Comparison of ENCODE assay signal across 8 mouse cellular contexts in genomic region chr16:4624074-4624473, GRCm38 (mm10). TPM values are rescaled to one million over a fixed set of nuclear protein-coding genes. Genes with fewer than 3 reads are reported as not detected.
DNase-seq lines count a peak whose midpoint lies in the region; ATAC-seq and TF ChIP-seq lines count a peak whose summit lies in the region.

No protein-coding gene starts in this region.

- H3K9me3 ChIP-seq in heart, embryonic 13.5 days: no peaks in the 10 kb centered on the region
- no peaks in the 10 kb centered on the region for H3K9me3 ChIP-seq in hindbrain, embryonic 11.5 days (ENCODE audit: control insufficient read depth, low read length)
- no peaks in the 10 kb centered on the region for H3K9me3 ChIP-seq in midbrain, embryonic 10.5 days (replicated peaks)

- no peak for ATAC-seq in heart, embryonic 13.5 days (ENCODE audit: extremely low read depth, insufficient number of reproducible peaks, low FRiP score, low TSS enrichment)
- peak; percentile 24 for ATAC-seq in Patski
- ATAC-seq in hindbrain, embryonic 11.5 days (ENCODE audit: low FRiP score): no peak

- intact Hi-C loops in heart, postnatal 25 days (cut with DNase I): no loop called here
- intact Hi-C loops in left cerebral cortex, postnatal 36 days (cut with DNase I): no loop called here

- in situ Hi-C loops in Patski (cut with MboI; ENCODE audit: low pct_unique_long_range_greater_than_20kb): no loop called here

- H3K27ac ChIP-seq in heart, embryonic 13.5 days (replicated peaks): peak overlapping the region; percentile 85
- peak overlapping the region; percentile 67 for H3K27ac ChIP-seq in hindbrain, embryonic 11.5 days (ENCODE audit: low read depth, low read length)
- H3K27ac ChIP-seq in midbrain, embryonic 10.5 days (replicated peaks): peak overlapping the region; percentile 89

- H3K4me1 ChIP-seq in heart, embryonic 13.5 days: peaks cover 45% of the 10 kb centered on the region
- no peaks in the 10 kb centered on the region for H3K4me1 ChIP-seq in hindbrain, embryonic 11.5 days (replicated peaks; ENCODE audit: control insufficient read depth, insufficient read depth, low read length)
- peaks cover 23% of the 10 kb centered on the region for H3K4me1 ChIP-seq in midbrain, embryonic 10.5 days

- WGBS in heart, embryonic 13.5 days: 16% methylated on average over 9 of the region's 9 CpGs
- 22% methylated on average over 9 of the region's 9 CpGs for WGBS in hindbrain, embryonic 11.5 days
- 25% methylated on average over 9 of the region's 9 CpGs for WGBS in midbrain, embryonic 10.5 days

- H3K9ac ChIP-seq in heart, embryonic 13.5 days: peak overlapping the region; percentile 88
- H3K9ac ChIP-seq in hindbrain, embryonic 11.5 days (ENCODE audit: low read depth, low read length): peak overlapping the region; percentile 88

- POLR2A ChIA-PET in Patski (lab: Charles Lee): interaction anchor here (1.4 to 1.9 kb wide), 4 partner anchors 11 to 44 kb away, joined by 3 to 10 read pairs (median 5); no protein-coding TSS in a partner anchor

- H3K27me3 ChIP-seq in heart, embryonic 13.5 days (replicated peaks): no peaks in the 10 kb centered on the region
- no peaks in the 10 kb centered on the region for H3K27me3 ChIP-seq in Patski
- H3K27me3 ChIP-seq in hindbrain, embryonic 11.5 days (ENCODE audit: control insufficient read depth, insufficient read depth, low read length): no peaks in the 10 kb centered on the region
- H3K27me3 ChIP-seq in midbrain, embryonic 10.5 days (ENCODE audit: low read depth, poor library complexity, severe bottlenecking): no peaks in the 10 kb centered on the region

- peaks cover 22% of the 10 kb centered on the region for H3K36me3 ChIP-seq in heart, embryonic 13.5 days
- no peaks in the 10 kb centered on the region; the same call in 1 of the 2 replicates for H3K36me3 ChIP-seq in hindbrain, embryonic 11.5 days (ENCODE audit: control insufficient read depth, insufficient read depth, low read length)
- peaks cover 19% of the 10 kb centered on the region for H3K36me3 ChIP-seq in midbrain, embryonic 10.5 days

- TF ChIP-seq CTCF in Patski (IDR thresholded peaks at IDR 0.05): no peak

- DNase-seq in heart, postnatal 25 days (ENCODE audit: low spot score): no peak
- no peak for DNase-seq in Patski (ENCODE audit: low read depth, low spot score)
- no peak for DNase-seq in hindbrain, embryonic 11.5 days (ENCODE audit: low spot score)
- no peak for DNase-seq in midbrain, embryonic 10.5 days (ENCODE audit: low spot score)
- no peak for DNase-seq in ovary, adult 18-20 months (ENCODE audit: low spot score)
- DNase-seq in left cerebral cortex, postnatal 36 days (ENCODE audit: low spot score in 2 of 2): no peak
- DNase-seq in frontal cortex, postnatal 10 days (ENCODE audit: low spot score in 2 of 2): no peak

- peak overlapping the region; percentile 85 for H3K4me2 ChIP-seq in heart, embryonic 13.5 days
- peak overlapping the region; percentile 76 for H3K4me2 ChIP-seq in hindbrain, embryonic 11.5 days (replicated peaks; ENCODE audit: low read depth, low read length)

- CTCF ChIA-PET in Patski (lab: Charles Lee): interaction anchor here (1.1 to 4.9 kb wide), 5 partner anchors 9 to 43 kb away, joined by 3 to 36 read pairs (median 6); no protein-coding TSS in a partner anchor

- peak overlapping the region; percentile 72 for H3K4me3 ChIP-seq in heart, embryonic 13.5 days
- H3K4me3 ChIP-seq in hindbrain, embryonic 11.5 days (ENCODE audit: low read depth, low read length): peak overlapping the region; percentile 75
- H3K4me3 ChIP-seq in midbrain, embryonic 10.5 days: peak overlapping the region; percentile 83

RNA-seq across cellular contexts. Expression of gene Pam16, which starts 0.7 kb away (rescaled TPM):
- 136 and 139 TPM in 2 replicates for polyA plus RNA-seq in heart, embryonic 13.5 days (2015; fragmentation: Nextera tagmentation; extraction: Ambion mirVana)
- 100 to 1,000 TPM; 129 to 141 TPM for total RNA-seq in heart, postnatal 25 days (2021)
- polyA plus RNA-seq in Patski (2021): 57.2 TPM
- polyA plus RNA-seq in hindbrain, embryonic 11.5 days (2014; fragmentation: Nextera tagmentation; extraction: Ambion mirVana): 113 and 117 TPM in 2 replicates
- polyA plus RNA-seq in midbrain, embryonic 10.5 days (2016; fragmentation: Nextera tagmentation; extraction: Ambion mirVana): 91.0 and 94.8 TPM in 2 replicates
- 10 to 100 TPM; 75.3 to 86.0 TPM for total RNA-seq in left cerebral cortex, postnatal 36 days (2021)

RNA-seq across cellular contexts. Expression of gene Vasn, which starts 15.7 kb away (rescaled TPM):
- polyA plus RNA-seq in heart, embryonic 13.5 days (2015; fragmentation: Nextera tagmentation; extraction: Ambion mirVana): 15.2 and 15.8 TPM in 2 replicates
- total RNA-seq in heart, postnatal 25 days (2021): 10 to 100 TPM in 1 of 2 experiments, 1 to 10 TPM in 1; 9.8 to 12.0 TPM
- polyA plus RNA-seq in Patski (2021): 74.5 TPM
- 7.9 and 9.4 TPM in 2 replicates for polyA plus RNA-seq in hindbrain, embryonic 11.5 days (2014; fragmentation: Nextera tagmentation; extraction: Ambion mirVana)
- 9.0 and 10.6 TPM in 2 replicates for polyA plus RNA-seq in midbrain, embryonic 10.5 days (2016; fragmentation: Nextera tagmentation; extraction: Ambion mirVana)
- total RNA-seq in left cerebral cortex, postnatal 36 days (2021): 10 to 100 TPM in 1 of 2 experiments, 1 to 10 TPM in 1; 9.8 to 11.2 TPM

RNA-seq across cellular contexts. Expression of gene Dnaja3, which starts 15.7 kb away (rescaled TPM):
- 65.6 and 72.5 TPM in 2 replicates for polyA plus RNA-seq in heart, embryonic 13.5 days (2015; fragmentation: Nextera tagmentation; extraction: Ambion mirVana)
- total RNA-seq in heart, postnatal 25 days (2021): 100 to 1,000 TPM; 149 TPM
- polyA plus RNA-seq in Patski (2021): 84.4 TPM
- 49.1 and 54.0 TPM in 2 replicates for polyA plus RNA-seq in hindbrain, embryonic 11.5 days (2014; fragmentation: Nextera tagmentation; extraction: Ambion mirVana)
- polyA plus RNA-seq in midbrain, embryonic 10.5 days (2016; fragmentation: Nextera tagmentation; extraction: Ambion mirVana): 59.9 and 66.1 TPM in 2 replicates
- 10 to 100 TPM; 59.4 to 66.5 TPM for total RNA-seq in left cerebral cortex, postnatal 36 days (2021)

RNA-seq across cellular contexts. Expression of gene Glis2, which starts 29.6 kb away (rescaled TPM):
- 19.9 and 23.5 TPM in 2 replicates for polyA plus RNA-seq in heart, embryonic 13.5 days (2015; fragmentation: Nextera tagmentation; extraction: Ambion mirVana)
- 10 to 100 TPM; 16.6 to 20.3 TPM for total RNA-seq in heart, postnatal 25 days (2021)
- 87.1 TPM for polyA plus RNA-seq in Patski (2021)
- 26.3 and 27.6 TPM in 2 replicates for polyA plus RNA-seq in hindbrain, embryonic 11.5 days (2014; fragmentation: Nextera tagmentation; extraction: Ambion mirVana)
- 23.0 and 23.6 TPM in 2 replicates for polyA plus RNA-seq in midbrain, embryonic 10.5 days (2016; fragmentation: Nextera tagmentation; extraction: Ambion mirVana)
- 10 to 100 TPM; 12.0 to 13.2 TPM for total RNA-seq in left cerebral cortex, postnatal 36 days (2021)

RNA-seq across cellular contexts. Expression of gene Coro7, which starts 55.5 kb away (rescaled TPM):
- 15.2 and 16.9 TPM in 2 replicates for polyA plus RNA-seq in heart, embryonic 13.5 days (2015; fragmentation: Nextera tagmentation; extraction: Ambion mirVana)
- total RNA-seq in heart, postnatal 25 days (2021): 10 to 100 TPM; 12.6 to 16.1 TPM
- 28.4 TPM for polyA plus RNA-seq in Patski (2021)
- polyA plus RNA-seq in hindbrain, embryonic 11.5 days (2014; fragmentation: Nextera tagmentation; extraction: Ambion mirVana): 14.4 and 15.0 TPM in 2 replicates
- 21.4 and 25.0 TPM in 2 replicates for polyA plus RNA-seq in midbrain, embryonic 10.5 days (2016; fragmentation: Nextera tagmentation; extraction: Ambion mirVana)
- total RNA-seq in left cerebral cortex, postnatal 36 days (2021): 100 to 1,000 TPM in 1 of 2 experiments, 10 to 100 TPM in 1; 88.4 to 100 TPM
